Mouse (Mus musculus) ES-E14 (cell line): ENCODE data around the gene Clca2.

Experiments used
- CHD2 ChIP-seq: IDR thresholded peaks from 2 replicates; pipeline ENCODE4 v1.6.1; 2014; ENCODE audit warnings: mild to moderate bottlenecking, low read depth, low read length, inconsistent platforms
- HCFC1 ChIP-seq: IDR thresholded peaks from 2 replicates; pipeline ENCODE4 v1.6.1; 2012; ENCODE audit warnings: low read length, inconsistent platforms, borderline replicate concordance; ENCODE audit not compliant: insufficient read depth
- MAFK ChIP-seq: IDR thresholded peaks from 2 replicates; pipeline ENCODE4 v1.6.1; 2014; ENCODE audit warnings: mild to moderate bottlenecking, low read depth, low read length, inconsistent platforms; ENCODE audit not compliant: insufficient read depth
- ZC3H11A ChIP-seq: IDR thresholded peaks from 2 replicates; pipeline ENCODE4 v1.6.1; 2012; ENCODE audit warnings: low read depth, mild to moderate bottlenecking, inconsistent platforms, low read length, borderline replicate concordance
- ZNF384 ChIP-seq: IDR thresholded peaks from 2 replicates; pipeline ENCODE4 v1.6.1; 2012; ENCODE audit warnings: low read depth, low read length, inconsistent platforms

- TF ChIP-seq HCFC1 (no peak), ZC3H11A (no peak), ZNF384 (no peak), CHD2 (no peak), MAFK (no peak)
Measured at GRCm38 (mm10) chr3:145147483-145147882, 48.2 kb upstream of the Clca2 start.
